Mouse (Mus musculus) limb, embryonic 10.5 days (tissue): Measurements from ENCODE around the gene Itga3. TPM values are rescaled to one million over a fixed set of nuclear protein-coding genes. Genes with fewer than 3 reads are reported as not detected.
A peak's percentile ranks its signal among the peaks of the same experiment; 100 is the strongest.

Experiments used
- DNase-seq: peaks from one replicate; pipeline ENCODE4 v3.0.0-alpha.2; 2017; ENCODE audit warnings: low spot score
- H3K27ac ChIP-seq: fragments of 300-500 bp; sonication (generic); 2 replicates; pipeline ENCODE4 v1.5.1; 2016; ENCODE audit warnings: mild to moderate bottlenecking
- H3K27me3 ChIP-seq: fragments of 300-500 bp; sonication (generic); 2 replicates; pipeline ENCODE4 v1.6.1; 2016; ENCODE audit warnings: low read depth, mild to moderate bottlenecking; ENCODE audit not compliant: poor library complexity, severe bottlenecking
- H3K36me3 ChIP-seq: fragments of 300-500 bp; sonication (generic); 2 replicates; pipeline ENCODE4 v1.6.1; 2016; ENCODE audit warnings: mild to moderate bottlenecking, moderate library complexity
- H3K4me1 ChIP-seq: fragments of 300-500 bp; sonication (generic); 2 replicates; pipeline ENCODE4 v1.6.1; 2016
- H3K4me3 ChIP-seq: fragments of 300-500 bp; sonication (generic); 2 replicates; pipeline ENCODE4 v1.5.1; 2016; ENCODE audit warnings: mild to moderate bottlenecking, moderate library complexity
- H3K9me3 ChIP-seq: fragments of 300-500 bp; sonication (generic); replicated peaks from 2 replicates; pipeline ENCODE4 v1.6.1; 2016; ENCODE audit warnings: mild to moderate bottlenecking
- WGBS: fragments of 180-500 bp; shearing (Covaris S2); methylation state at CpG from one replicate; pipeline ENCODE4 v1.1.7; 2016; 5-methylcytosine and 5-hydroxymethylcytosine counted together
- polyA plus RNA-seq: library from polyadenylated mRNA; unstranded; fragments of >200 nt; fragmentation: Nextera tagmentation; extraction: Ambion mirVana; gene quantifications from 2 replicates; pipeline ENCODE4 v1.2.1, GENCODE M21; 2016

Gene Itga3
- polyA plus RNA-seq, 1 experiment from 2014 or later: 10.2 TPM

GRCm38 (mm10) chr11:95010141-95010739 is 66.4 kb downstream of the Itga3 start:
- peak overlapping the region; percentile 96 for H3K27ac ChIP-seq
- H3K36me3 ChIP-seq: peaks cover 39% of the 10 kb centered on the region
- peaks cover 69% of the 10 kb centered on the region for H3K4me1 ChIP-seq
- H3K9me3 ChIP-seq: no peaks in the 10 kb centered on the region
- peak overlapping the region; percentile 81 for H3K4me3 ChIP-seq
- WGBS: under 1% methylated on average over 40 of the region's 40 CpGs
- peak; percentile 74 for DNase-seq
- H3K27me3 ChIP-seq: no peaks in the 10 kb centered on the region

- WGBS: under 1% methylated on average over 32 of the region's 32 CpGs
- H3K9me3 ChIP-seq: no peaks in the 10 kb centered on the region
- peaks cover 69% of the 10 kb centered on the region for H3K4me1 ChIP-seq
Observed at GRCm38 (mm10) chr11:95009629-95010014, 67.0 kb downstream of the Itga3 start, which contains the start of gene Samd14. Gene Samd14 (plus strand): TSS chr11:95009879.

GRCm38 (mm10) chr11:95008661-95009628 is 67.7 kb downstream of the Itga3 start:
- Histone ChIP-seq H3K9me3 (no peaks in the 10 kb centered on the region), H3K36me3 (peaks cover 39% of the 10 kb centered on the region), H3K27ac (peak overlapping the region; percentile 96), H3K4me1 (peaks cover 69% of the 10 kb centered on the region), H3K4me3 (peak overlapping the region; percentile 81), H3K27me3 (no peaks in the 10 kb centered on the region)
- DNase-seq: no peak
- WGBS: 40% methylated on average over 15 of the region's 15 CpGs

More at GRCm38 (mm10) chr11:95009629-95010014, 67.0 kb downstream of the Itga3 start, which contains the start of gene Samd14:
- DNase-seq: peak; percentile 86
- H3K27ac ChIP-seq: peak within 1 kb of the TSS; percentile 96
- no peaks in the 10 kb centered on the region for H3K27me3 ChIP-seq
- peak within 1 kb of the TSS; percentile 81 for H3K4me3 ChIP-seq
- H3K36me3 ChIP-seq: peaks cover 39% of the 10 kb centered on the region

GRCm38 (mm10) chr11:95007418-95007817 is 69.2 kb downstream of the Itga3 start:
- 81% methylated on average over 3 of the region's 3 CpGs for WGBS
- Histone ChIP-seq H3K27me3 (no peaks in the 10 kb centered on the region), H3K27ac (peak overlapping the region; percentile 84), H3K36me3 (peaks cover 41% of the 10 kb centered on the region), H3K9me3 (no peaks in the 10 kb centered on the region), H3K4me3 (peak overlapping the region; percentile 54), H3K4me1 (peaks cover 60% of the 10 kb centered on the region)
- DNase-seq: no peak

- DNase-seq: peak; percentile 86
- H3K4me1 ChIP-seq: peaks cover 52% of the 10 kb centered on the region
- H3K36me3 ChIP-seq: peaks cover 44% of the 10 kb centered on the region
- H3K27ac ChIP-seq: peak overlapping the region; percentile 84
- H3K4me3 ChIP-seq: peak overlapping the region; percentile 54
- WGBS: 3% methylated on average over 27 of the region's 27 CpGs
- no peaks in the 10 kb centered on the region for H3K27me3 ChIP-seq
- no peaks in the 10 kb centered on the region for H3K9me3 ChIP-seq
Observed at GRCm38 (mm10) chr11:95006525-95007219, 69.9 kb downstream of the Itga3 start.

- DNase-seq: no peak
- WGBS: 46% methylated on average over 4 of the region's 4 CpGs
- H3K27ac ChIP-seq: peak overlapping the region; percentile 84
Observed at GRCm38 (mm10) chr11:95006038-95006437, 70.6 kb downstream of the Itga3 start.

GRCm38 (mm10) chr11:95004937-95005198 is 71.7 kb downstream of the Itga3 start:
- Histone ChIP-seq H3K9me3 (no peaks in the 10 kb centered on the region), H3K27ac (peak overlapping the region; percentile 26; the same call in 1 of the 2 replicates), H3K36me3 (peaks cover 61% of the 10 kb centered on the region), H3K4me3 (no peak overlapping the region), H3K4me1 (peaks cover 51% of the 10 kb centered on the region), H3K27me3 (no peaks in the 10 kb centered on the region)
- WGBS: 79% methylated on average over 6 of the region's 6 CpGs
- no peak for DNase-seq

More at GRCm38 (mm10) chr11:95006038-95006437, 70.6 kb downstream of the Itga3 start:
- H3K9me3 ChIP-seq: no peaks in the 10 kb centered on the region
- H3K27me3 ChIP-seq: no peaks in the 10 kb centered on the region
- peak overlapping the region; percentile 54 for H3K4me3 ChIP-seq
- H3K36me3 ChIP-seq: peaks cover 49% of the 10 kb centered on the region
- H3K4me1 ChIP-seq: peaks cover 47% of the 10 kb centered on the region

- WGBS: 86% methylated on average over 12 of the region's 12 CpGs
- peaks cover 54% of the 10 kb centered on the region for H3K4me1 ChIP-seq
- no peaks in the 10 kb centered on the region for H3K9me3 ChIP-seq
- H3K27me3 ChIP-seq: no peaks in the 10 kb centered on the region
- peak overlapping the region; percentile 26; the same call in 1 of the 2 replicates for H3K27ac ChIP-seq
- no peak overlapping the region for H3K4me3 ChIP-seq
- DNase-seq: no peak
- peaks cover 66% of the 10 kb centered on the region for H3K36me3 ChIP-seq
Observed at GRCm38 (mm10) chr11:95004136-95004936, 72.3 kb downstream of the Itga3 start.

GRCm38 (mm10) chr11:95002705-95003104 is 73.9 kb downstream of the Itga3 start:
- no peaks in the 10 kb centered on the region for H3K27me3 ChIP-seq
- no peaks in the 10 kb centered on the region for H3K9me3 ChIP-seq
- peaks cover 48% of the 10 kb centered on the region for H3K4me1 ChIP-seq
- no peak overlapping the region for H3K27ac ChIP-seq
- peaks cover 82% of the 10 kb centered on the region for H3K36me3 ChIP-seq
- no peak overlapping the region for H3K4me3 ChIP-seq
- no peak for DNase-seq
- WGBS: 93% methylated on average over 8 of the region's 8 CpGs

- Histone ChIP-seq H3K36me3 (peaks cover 92% of the 10 kb centered on the region), H3K27me3 (no peaks in the 10 kb centered on the region), H3K27ac (no peak overlapping the region), H3K4me3 (no peak overlapping the region), H3K4me1 (peaks cover 40% of the 10 kb centered on the region), H3K9me3 (no peaks in the 10 kb centered on the region)
- 89% methylated on average over 21 of the region's 21 CpGs for WGBS
- DNase-seq: no peak
Observed at GRCm38 (mm10) chr11:95001584-95002347, 74.8 kb downstream of the Itga3 start.

GRCm38 (mm10) chr11:95001058-95001457 is 75.5 kb downstream of the Itga3 start:
- WGBS: under 1% methylated on average over 8 of the region's 8 CpGs
- H3K9me3 ChIP-seq: no peaks in the 10 kb centered on the region
- peak; percentile 77 for DNase-seq
- H3K27me3 ChIP-seq: no peaks in the 10 kb centered on the region
- H3K4me3 ChIP-seq: no peak overlapping the region
- H3K4me1 ChIP-seq: peaks cover 35% of the 10 kb centered on the region
- H3K36me3 ChIP-seq: peaks cover 99% of the 10 kb centered on the region
- peak overlapping the region; percentile 53; the same call in 1 of the 2 replicates for H3K27ac ChIP-seq
